Mouse (Mus musculus) MEL (cell line): ENCODE results near the gene Sipa1l3.

Experiments used
- CHD2 ChIP-seq: IDR thresholded peaks from 2 replicates; pipeline ENCODE4 v1.6.1; 2011; ENCODE audit warnings: low read length, improper control_type of control experiment
- CTCF ChIP-seq, 3 experiments: IDR thresholded peaks in 2 of 3; conservative IDR thresholded peaks in 1 of 3; 2 replicates each; pipeline ENCODE4 v1.5.1; 2011 to 2012; ENCODE audit warnings: low read length in 3 of 3, low read depth in 2 of 3, mild to moderate bottlenecking in 2 of 3, improper control_type of control experiment in 1 of 3, inconsistent platforms in 1 of 3, mixed read lengths in 1 of 3, moderate library complexity in 1 of 3; ENCODE audit not compliant: control insufficient read depth in 1 of 3, insufficient read depth in 1 of 3, poor library complexity in 1 of 3, severe bottlenecking in 1 of 3
- GABPA ChIP-seq: IDR thresholded peaks from 2 replicates; pipeline ENCODE4 v1.6.1; 2012; ENCODE audit warnings: low read depth, mild to moderate bottlenecking, inconsistent platforms, low read length, improper control_type of control experiment, moderate library complexity
- GATA1 ChIP-seq: IDR thresholded peaks from 2 replicates; pipeline ENCODE4 v1.6.1; 2011; ENCODE audit warnings: low read depth, low read length, improper control_type of control experiment
- MXI1 ChIP-seq: IDR thresholded peaks from 2 replicates; pipeline ENCODE4 v1.6.1; 2011; ENCODE audit warnings: mild to moderate bottlenecking, low read depth, low read length, improper control_type of control experiment
- NELFE ChIP-seq: IDR thresholded peaks from 2 replicates; pipeline ENCODE4 v1.6.1; 2011; ENCODE audit warnings: low read depth, low read length, improper control_type of control experiment
- POLR2A ChIP-seq, 2 experiments: IDR thresholded peaks; 2 replicates each; pipeline ENCODE4 v1.6.1; 2011 to 2012; ENCODE audit warnings: low read length in 2 of 2, mild to moderate bottlenecking in 2 of 2, control low read depth in 1 of 2, improper control_type of control experiment in 1 of 2, low read depth in 1 of 2, moderate library complexity in 1 of 2; ENCODE audit not compliant: control insufficient read depth in 1 of 2, insufficient read depth in 1 of 2, poor library complexity in 1 of 2
- POLR2AphosphoS5 ChIP-seq: IDR thresholded peaks from 2 replicates; pipeline ENCODE4 v1.6.1; 2012; ENCODE audit warnings: low read depth, borderline replicate concordance, mild to moderate bottlenecking, inconsistent platforms, low read length, moderate library complexity, mixed read lengths
- RCOR1 ChIP-seq: IDR thresholded peaks from 2 replicates; pipeline ENCODE4 v1.6.1; 2012; ENCODE audit warnings: low read depth, mild to moderate bottlenecking, inconsistent platforms, low read length, improper control_type of control experiment
- TAL1 ChIP-seq: IDR thresholded peaks from 2 replicates; pipeline ENCODE4 v1.6.1; 2012; ENCODE audit warnings: mild to moderate bottlenecking, inconsistent platforms, low read length, moderate library complexity, mixed read lengths
- USF1 ChIP-seq: IDR thresholded peaks from 2 replicates; pipeline ENCODE4 v1.6.1; 2014; ENCODE audit warnings: low read depth, mild to moderate bottlenecking, inconsistent platforms, low read length, improper control_type of control experiment, moderate library complexity
- ZKSCAN1 ChIP-seq: IDR thresholded peaks from 2 replicates; pipeline ENCODE4 v1.6.1; 2012; ENCODE audit warnings: low read depth, mild to moderate bottlenecking, inconsistent platforms, low read length, improper control_type of control experiment, moderate library complexity
- ZNF384 ChIP-seq: IDR thresholded peaks from 2 replicates; pipeline ENCODE4 v1.6.1; 2012; ENCODE audit warnings: low read depth, mild to moderate bottlenecking, inconsistent platforms, low read length, improper control_type of control experiment

GRCm38 (mm10) chr7:29313572-29314261 lies 204.7 kb downstream of the Sipa1l3 start:
- TF ChIP-seq CTCF (IDR thresholded peaks at IDR 0.05 in 2 of 3, conservative IDR thresholded peaks at IDR 0.05 in 1 of 3; ENCODE audit: control insufficient read depth in 1 of 3, insufficient read depth in 1 of 3, low read depth in 2 of 3, low read length in 3 of 3, poor library complexity in 1 of 3, severe bottlenecking in 1 of 3) (no peak), NELFE (no peak), GATA1 (peak; percentile 32; the same call in 1 of the 2 replicates), ZKSCAN1 (no peak), TAL1 (peak; percentile 38), POLR2A (IDR thresholded peaks at IDR 0.05; ENCODE audit: control insufficient read depth in 1 of 2, insufficient read depth in 1 of 2, low read depth in 1 of 2, low read length in 2 of 2, poor library complexity in 1 of 2) (no peak), CHD2 (no peak), GABPA (no peak), RCOR1 (peak; percentile 52; the same call in 1 of the 2 replicates), POLR2AphosphoS5 (no peak), ZNF384 (no peak), MXI1 (no peak), USF1 (no peak)
